Mouse (Mus musculus): ENCODE measurements at regions not wholly inside any gene's neighbourhood (a gene's known extent, or its start where the extent isn't known, plus 50 kb on each side); places are given as distances from the start of the nearest gene placed in this dataset.

- TF ChIP-seq CTCF (IDR thresholded peaks at IDR 0.05; ENCODE audit: borderline replicate concordance, insufficient read depth, low read length), result no peak
- no peak for TF ChIP-seq POLR2A (IDR thresholded peaks at IDR 0.05; ENCODE audit: low read depth, low read length)
These were observed 142.7 kb downstream of the 1190002N15Rik start for GRCm38 (mm10) chr9:94395215-94395614.

All from embryonic fibroblast, embryonic 13.5 days (primary cell).